Mouse (Mus musculus) activated CD4-positive, CD25-positive, alpha-beta regulatory T cell, adult 4 months (primary cell): ENCODE measurements around the gene Pfdn6. TPM values are rescaled to one million over a fixed set of nuclear protein-coding genes. Genes with fewer than 3 reads are reported as not detected.
"Not testable (repeated sequence)": the region's sequence is repeated elsewhere in the genome, so short reads cannot be mapped to it uniquely, and the experiment has no call there.

Experiments
- ATAC-seq: one replicate; pipeline ENCODE4 v1.8.0; 2017
- polyA plus RNA-seq, 2 experiments: library from polyadenylated mRNA; unstranded; fragments of 100-300 nt; shearing (Covaris generic); gene quantifications; one replicate each; pipeline ENCODE4 v1.2.1; 2017

The Pfdn6 gene
- polyA plus RNA-seq, result 100 to 1,000 TPM; 113 to 146 TPM

DNA sequence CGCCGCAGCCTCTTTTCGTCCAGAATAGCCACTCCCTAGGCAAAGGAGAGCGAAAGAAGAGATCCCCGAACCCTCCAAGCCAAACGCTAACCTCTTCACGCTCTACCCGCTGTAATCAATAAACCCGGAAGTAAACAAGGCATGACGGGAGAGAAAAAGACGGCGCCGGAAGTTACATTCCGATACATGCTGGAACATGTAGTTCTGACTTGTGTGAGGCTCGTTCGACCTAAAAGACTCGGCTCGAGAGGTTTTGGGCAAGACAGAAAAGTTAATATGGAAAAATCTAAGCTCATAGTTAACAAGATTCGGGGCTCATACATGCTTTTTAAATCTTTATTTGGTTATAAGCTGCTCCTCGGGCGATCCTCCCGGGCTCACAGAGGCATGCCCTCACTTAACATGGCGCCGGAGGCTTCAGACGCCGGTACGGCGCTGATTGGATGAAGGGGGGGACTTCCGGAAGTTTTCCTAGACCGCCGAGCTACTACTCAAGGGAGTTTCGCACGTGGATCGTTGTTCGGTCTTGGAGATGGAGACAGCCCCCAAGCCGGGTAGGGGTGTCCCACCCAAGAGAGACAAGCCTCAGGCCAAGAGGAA is at the start of gene Pfdn6, which contains the start of gene Wdr46:
Gene Pfdn6, minus strand, starts transcription at position 138 of the 600 bp plus-strand sequence.
Gene Wdr46, plus strand, starts transcription at position 455 of the 600 bp plus-strand sequence.
- ATAC-seq, result peak; percentile 94

DNA sequence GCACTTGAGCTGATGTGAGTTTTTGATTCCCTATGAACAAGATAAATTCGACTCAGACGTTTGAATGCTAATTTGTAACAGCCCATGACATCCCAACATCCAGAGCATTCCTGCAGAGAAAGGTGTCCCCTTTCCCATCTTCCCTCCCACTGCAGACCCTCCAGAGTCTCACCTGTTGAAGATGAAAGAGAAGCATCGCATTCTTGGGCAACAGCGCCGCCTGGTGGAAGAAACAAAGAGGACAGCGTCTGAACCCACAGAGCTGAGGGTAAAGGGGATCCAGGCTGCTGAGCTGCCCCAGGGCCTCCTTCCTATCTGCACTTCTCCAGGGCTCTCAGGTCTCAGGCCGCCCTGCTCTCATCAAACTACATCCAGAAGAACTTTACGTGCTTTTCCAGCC is 42.0 kb upstream of the Pfdn6 start:
- not testable (repeated sequence) for ATAC-seq

- ATAC-seq, result peak; percentile 66
These were observed 41.2 kb upstream of the Pfdn6 start for GRCm38 (mm10) chr17:33981192-33981909.

- no peak for ATAC-seq
These were observed 40.3 kb upstream of the Pfdn6 start for GRCm38 (mm10) chr17:33980181-33981035.

GRCm38 (mm10) chr17:33979512-33980050 is 39.4 kb upstream of the Pfdn6 start:
- no peak for ATAC-seq

DNA sequence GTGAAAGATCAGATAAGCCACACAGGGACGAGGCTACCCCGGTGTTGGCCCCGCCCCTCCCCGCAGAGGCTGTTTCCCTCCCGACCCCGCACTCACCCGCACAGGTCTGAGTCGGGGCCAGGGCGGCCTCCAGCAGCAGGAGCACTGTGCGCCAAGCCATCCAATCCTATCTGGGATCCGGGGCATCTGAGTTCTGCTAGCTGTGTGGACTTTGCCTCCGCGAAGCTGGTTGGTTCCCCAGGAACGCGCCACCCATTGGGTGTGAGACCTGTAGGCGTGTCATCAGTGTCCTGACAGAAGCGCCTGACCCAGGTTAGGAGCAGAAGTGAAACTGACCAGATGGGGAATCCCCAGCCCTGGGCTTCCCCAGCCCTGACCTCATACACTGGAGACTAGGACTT is 38.5 kb upstream of the Pfdn6 start:
- peak; percentile 70 for ATAC-seq

DNA sequence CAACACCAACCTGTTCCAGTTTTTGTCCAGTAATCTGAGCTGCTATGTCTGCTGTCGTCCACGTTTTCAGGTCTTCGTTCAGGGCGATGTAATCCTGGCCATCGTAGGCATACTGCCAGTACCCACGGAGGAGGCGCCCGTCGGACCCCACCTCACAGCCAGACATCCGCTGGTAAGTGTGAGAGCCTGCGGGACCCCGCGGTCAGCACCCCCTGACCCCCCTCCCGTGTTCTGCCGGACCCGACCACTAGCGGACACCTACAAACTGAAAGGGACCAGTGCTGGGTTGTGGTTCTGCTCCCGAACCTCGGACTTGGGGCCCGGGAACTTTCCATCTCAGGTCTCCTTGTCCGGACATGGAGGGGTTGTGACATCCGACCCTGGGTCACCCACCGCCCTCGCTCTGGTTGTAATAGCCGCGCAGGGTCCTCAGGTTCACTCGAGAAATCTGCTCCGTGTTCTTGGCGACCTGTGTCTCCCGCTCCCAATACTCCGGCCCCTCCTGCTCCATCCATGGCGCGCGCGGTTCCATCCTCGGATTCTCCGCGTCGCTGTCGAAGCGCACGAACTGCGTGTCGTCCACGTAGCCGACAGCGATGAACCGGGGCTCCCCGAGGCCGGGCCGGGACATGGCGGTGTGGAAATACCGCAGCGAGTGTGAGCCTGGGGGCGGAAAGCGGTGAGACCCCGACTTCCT is 37.9 kb upstream of the Pfdn6 start:
- ATAC-seq, result no peak

DNA sequence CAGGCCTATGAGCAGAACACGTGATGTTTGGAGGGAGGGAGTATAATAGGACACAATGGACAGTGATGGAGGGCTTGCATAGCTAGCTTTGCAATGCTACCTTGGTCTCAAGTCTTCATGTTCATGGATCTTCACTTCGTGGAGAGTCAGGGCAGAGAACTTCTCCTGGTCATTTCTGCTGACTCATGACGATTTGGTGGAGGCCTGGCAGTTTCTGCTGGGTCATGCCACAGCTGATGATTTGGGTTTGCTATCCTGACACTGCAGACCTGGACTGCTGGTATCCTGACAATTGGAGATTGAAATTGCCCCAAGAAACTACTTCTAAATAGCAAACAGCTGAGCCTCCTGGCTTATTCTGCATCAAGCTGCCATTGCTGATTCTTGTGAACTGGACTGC is 33.4 kb upstream of the Pfdn6 start:
- ATAC-seq, result no peak

GRCm38 (mm10) chr17:33972691-33973090 is 32.5 kb upstream of the Pfdn6 start:
- no peak for ATAC-seq

DNA sequence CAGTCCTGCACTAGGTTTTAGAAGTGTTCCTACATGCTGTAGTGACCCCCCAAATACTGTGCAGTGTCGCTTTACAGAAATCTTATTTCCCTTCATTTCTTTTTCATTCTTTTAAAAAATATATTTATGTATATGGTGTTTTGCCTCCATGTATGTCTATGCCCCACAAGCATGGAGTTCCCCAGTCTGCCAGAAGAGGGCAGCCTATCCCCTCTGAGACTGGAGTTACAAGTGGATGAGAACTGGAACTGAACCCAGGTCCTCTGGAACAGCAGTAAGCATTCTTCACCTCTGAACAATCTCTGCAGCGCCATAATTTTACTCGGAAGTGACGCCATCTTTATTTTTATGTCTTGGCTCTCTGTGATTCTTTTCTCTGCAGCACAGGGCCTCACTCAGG is 29.3 kb upstream of the Pfdn6 start:
- ATAC-seq, result no peak

DNA sequence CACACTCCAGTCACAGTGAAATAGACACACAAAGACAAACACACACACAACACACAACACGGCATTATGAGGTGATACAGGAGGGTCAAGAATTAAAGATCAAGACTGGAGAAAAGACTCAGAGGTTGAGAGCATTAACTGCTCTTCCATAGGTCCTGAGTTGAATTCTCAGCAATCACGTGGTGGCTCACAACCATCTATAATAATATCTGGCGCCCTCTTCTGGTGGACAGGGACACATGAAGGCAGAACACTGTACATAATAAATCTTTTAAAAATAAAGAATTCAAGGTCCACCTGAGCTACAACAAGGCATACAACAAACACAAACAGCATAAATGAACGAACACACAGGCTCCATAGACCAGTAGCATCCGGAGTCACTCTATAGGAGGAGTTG is 28.8 kb upstream of the Pfdn6 start:
- peak; percentile 47 for ATAC-seq

DNA sequence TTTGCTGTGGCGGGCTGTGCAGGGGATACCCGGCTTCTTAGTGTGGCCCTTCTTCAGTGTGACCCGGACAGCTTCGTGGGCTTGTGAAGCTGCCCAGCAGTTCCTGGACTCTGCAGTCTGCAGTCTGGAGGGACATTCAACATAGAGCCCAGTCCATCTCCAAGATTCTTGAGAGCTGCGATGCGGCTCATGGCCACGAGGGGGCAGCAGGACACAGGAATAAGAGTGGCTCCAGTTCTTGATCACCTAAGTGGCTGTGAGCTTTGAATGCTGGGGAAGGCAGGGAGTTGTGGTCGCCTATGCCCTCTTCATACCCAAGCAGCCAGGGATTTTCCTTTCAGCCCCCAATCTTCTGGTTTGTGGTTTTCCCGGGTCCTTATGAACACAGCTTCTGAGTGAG is 28.3 kb upstream of the Pfdn6 start:
- ATAC-seq, result peak; percentile 74

DNA sequence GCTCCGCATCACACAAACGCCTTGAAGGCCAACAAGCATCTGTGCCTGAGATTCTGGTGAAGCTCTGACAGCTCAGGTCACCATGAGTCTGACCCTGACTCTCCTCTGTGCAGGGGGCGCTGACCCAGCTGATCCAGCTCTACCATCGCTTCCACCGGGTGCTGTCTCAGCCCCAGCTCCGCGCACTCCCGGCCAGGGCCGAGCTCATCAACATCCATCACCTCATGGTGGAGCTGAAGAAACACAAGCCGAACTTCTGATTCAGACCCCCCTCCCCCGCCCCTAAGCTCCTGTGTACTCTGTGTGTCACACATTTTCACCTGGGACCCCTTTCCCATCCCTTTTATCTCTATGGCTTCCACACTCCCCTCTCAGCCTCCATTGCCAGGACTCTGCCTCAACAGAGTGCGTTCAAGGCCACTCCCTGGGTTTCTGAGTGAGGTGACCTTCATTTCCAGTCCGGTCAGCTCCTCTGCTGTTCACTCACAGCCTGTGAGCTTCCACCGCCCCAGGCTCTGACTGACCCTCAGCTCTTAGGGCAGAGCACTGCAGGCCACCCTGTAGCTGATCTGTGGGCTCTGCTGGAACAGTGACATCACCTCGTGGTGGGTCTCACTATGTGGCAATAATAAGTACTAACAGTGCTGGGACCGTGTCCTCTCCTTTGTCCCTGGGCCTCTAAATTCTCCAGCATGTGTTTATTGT is 25.9 kb upstream of the Pfdn6 start:
- no peak for ATAC-seq

DNA sequence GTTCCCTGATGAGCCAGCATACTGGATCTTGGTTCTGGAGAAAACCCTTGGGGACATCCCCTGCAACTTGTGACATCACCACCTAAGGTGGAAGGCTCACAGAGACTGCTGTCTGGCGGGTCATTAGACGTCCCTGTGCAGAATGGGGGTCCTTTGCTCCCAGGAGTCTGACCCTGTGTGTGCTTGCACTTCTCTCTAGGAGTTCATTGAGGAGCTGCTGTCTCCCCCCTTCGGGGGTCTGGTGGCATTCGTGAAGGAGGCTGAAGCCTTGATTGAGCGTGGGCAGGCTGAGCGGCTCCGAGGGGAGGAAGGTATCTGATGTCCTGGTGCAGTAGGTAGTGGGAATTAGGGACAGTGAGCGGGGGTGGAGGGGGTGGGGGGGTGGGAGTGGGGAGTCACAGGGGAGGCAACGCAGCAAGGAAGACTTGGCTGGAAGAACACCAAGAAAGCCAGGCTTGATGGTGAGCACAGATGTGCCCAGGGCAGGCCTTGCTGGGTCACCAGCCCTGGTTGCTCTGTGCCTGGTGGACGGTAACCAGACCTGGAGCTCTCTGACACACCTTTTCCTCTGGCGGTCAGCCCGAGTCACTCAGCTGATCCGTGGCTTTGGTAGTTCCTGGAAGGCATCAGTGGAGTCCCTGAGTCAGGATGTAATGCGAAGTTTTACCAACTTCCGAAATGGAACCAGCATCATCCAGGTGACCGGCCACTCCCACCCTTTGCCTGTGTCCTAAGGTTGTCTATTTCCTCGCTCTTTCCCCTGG is 25.1 kb upstream of the Pfdn6 start:
- ATAC-seq, result no peak

DNA sequence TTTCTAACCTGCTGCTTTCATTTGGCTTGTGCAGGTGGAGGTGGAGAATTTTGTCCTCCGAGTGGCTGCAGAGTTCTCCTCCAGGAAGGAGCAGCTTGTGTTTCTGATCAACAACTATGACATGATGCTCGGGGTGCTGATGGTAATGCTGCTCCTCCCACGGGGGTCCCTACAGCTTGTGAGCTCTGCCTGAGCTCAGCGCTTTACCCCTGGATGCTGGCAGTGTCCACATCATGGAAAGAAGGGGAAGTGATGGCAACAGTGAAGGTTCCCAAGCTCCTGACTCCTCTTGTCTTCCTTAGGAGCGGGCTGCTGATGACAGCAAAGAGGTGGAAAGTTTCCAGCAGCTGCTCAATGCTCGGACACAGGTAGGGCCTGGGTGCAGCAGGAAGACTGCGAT is 22.7 kb upstream of the Pfdn6 start:
- no peak for ATAC-seq

GRCm38 (mm10) chr17:33959948-33960347 is 19.8 kb upstream of the Pfdn6 start:
- ATAC-seq, result no peak

DNA sequence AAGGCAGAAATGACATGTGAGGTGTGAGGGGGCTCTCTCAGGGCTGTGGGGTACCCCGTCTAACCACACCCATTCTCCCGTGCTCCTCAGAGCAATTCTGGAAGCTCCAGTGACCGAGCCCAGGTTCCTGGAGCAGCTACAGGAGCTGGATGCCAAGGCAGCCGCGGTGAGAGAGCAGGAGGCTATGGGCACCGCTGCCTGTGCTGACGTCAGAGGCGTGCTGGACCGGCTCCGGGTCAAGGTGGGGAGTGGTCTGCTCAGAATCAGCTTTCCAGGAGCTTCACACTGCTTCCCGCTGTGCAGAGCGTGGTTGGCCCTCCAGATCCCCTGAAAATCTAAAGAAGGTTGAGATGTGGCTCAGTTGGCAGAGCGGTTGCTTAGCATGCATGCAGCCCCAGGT is 19.0 kb upstream of the Pfdn6 start:
- ATAC-seq, result no peak

DNA sequence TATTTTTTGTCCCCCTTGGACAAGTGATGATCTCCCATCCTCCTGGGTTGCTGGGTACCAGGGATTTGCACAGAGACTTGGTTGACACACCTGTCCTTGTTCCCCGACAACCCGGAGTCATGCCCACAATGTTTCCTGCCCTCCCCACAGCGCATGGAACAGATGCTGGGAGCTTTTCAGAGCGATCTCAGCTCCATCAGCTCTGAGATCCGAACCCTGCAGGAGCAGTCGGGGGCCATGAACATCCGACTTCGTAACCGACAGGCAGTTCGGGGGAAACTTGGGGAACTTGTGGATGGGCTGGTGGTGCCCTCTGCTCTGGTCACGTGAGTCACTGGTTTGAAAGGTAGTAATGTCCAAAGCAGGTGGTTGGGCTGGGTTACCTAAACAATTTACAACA is 18.3 kb upstream of the Pfdn6 start:
- ATAC-seq, result no peak

- no peak for ATAC-seq
These were observed 17.4 kb upstream of the Pfdn6 start for GRCm38 (mm10) chr17:33957493-33957892.

DNA sequence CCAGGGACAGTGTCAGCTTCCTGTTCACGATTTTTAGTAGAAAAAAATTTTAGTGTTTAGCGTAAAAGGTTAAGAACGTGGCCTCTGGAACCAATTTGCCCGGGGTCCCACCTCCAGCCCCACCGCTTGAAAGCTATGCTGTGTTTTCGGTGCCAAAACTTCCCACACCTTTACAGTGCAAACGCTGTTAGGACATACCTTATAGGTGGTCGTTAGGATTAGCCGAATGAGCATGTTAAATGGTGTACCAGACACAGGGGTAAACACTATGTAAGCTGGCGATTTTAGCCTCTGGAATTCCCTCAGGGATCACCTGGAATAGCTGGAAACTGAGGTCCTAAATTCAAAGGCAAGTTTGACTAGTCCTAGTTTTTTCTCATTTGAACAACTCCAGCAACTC is 16.2 kb upstream of the Pfdn6 start:
- ATAC-seq, result no peak
